Mouse (Mus musculus) neural tube, embryonic 11.5 days (tissue): ENCODE measurements around the gene Bcl2l12. TPM values are rescaled to one million over a fixed set of nuclear protein-coding genes. Genes with fewer than 3 reads are reported as not detected.

Source experiments
- ATAC-seq: fragments of 200-750 bp; cut with Nextera tagmentation; 2 replicates; pipeline ENCODE4 v1.8.0; 2017; ENCODE audit warnings: moderate number of reproducible peaks, mild to moderate bottlenecking, moderate TSS enrichment, moderate library complexity; ENCODE audit not compliant: insufficient read depth, low FRiP score, low TSS enrichment
- DNase-seq: peaks from one replicate; pipeline ENCODE4 v3.0.0-alpha.2; 2015; ENCODE audit warnings: low spot score
- H3K27ac ChIP-seq: fragments of 300-500 bp; sonication (generic); 2 replicates; pipeline ENCODE4 v1.5.1; 2014; ENCODE audit warnings: low read depth, mild to moderate bottlenecking, low read length
- H3K27me3 ChIP-seq: fragments of 300-500 bp; sonication (generic); 2 replicates; pipeline ENCODE4 v1.6.1; 2014; ENCODE audit warnings: mild to moderate bottlenecking, low read length, mixed read lengths; ENCODE audit not compliant: control insufficient read depth, insufficient read depth
- H3K36me3 ChIP-seq: fragments of 300-500 bp; sonication (generic); 2 replicates; pipeline ENCODE4 v1.6.1; 2014; ENCODE audit warnings: mild to moderate bottlenecking, low read length, moderate library complexity, mixed read lengths; ENCODE audit not compliant: control insufficient read depth, insufficient read depth
- H3K4me1 ChIP-seq: fragments of 300-500 bp; sonication (generic); 2 replicates; pipeline ENCODE4 v1.6.1; 2014; ENCODE audit warnings: low read length, mixed read lengths; ENCODE audit not compliant: control insufficient read depth, insufficient read depth
- H3K4me2 ChIP-seq: fragments of 300-500 bp; sonication (generic); 2 replicates; pipeline ENCODE4 v1.6.1; 2014; ENCODE audit warnings: low read depth, mild to moderate bottlenecking, moderate library complexity
- H3K4me3 ChIP-seq: fragments of 300-500 bp; sonication (generic); 2 replicates; pipeline ENCODE4 v1.5.1; 2014; ENCODE audit warnings: low read depth, low read length
- H3K9ac ChIP-seq: fragments of 300-500 bp; sonication (generic); 2 replicates; pipeline ENCODE4 v1.6.1; 2014; ENCODE audit warnings: mild to moderate bottlenecking, low read length
- H3K9me3 ChIP-seq: fragments of 300-500 bp; sonication (generic); 2 replicates; pipeline ENCODE4 v1.6.1; 2016; ENCODE audit warnings: low read length; ENCODE audit not compliant: control insufficient read depth
- WGBS: fragments of 180-500 bp; shearing (Covaris S2); extraction: QIAGEN DNeasy Blood & Tissue Kit; methylation state at CpG from one replicate; pipeline ENCODE4 v1.1.7; 2014; 5-methylcytosine and 5-hydroxymethylcytosine counted together
- polyA plus RNA-seq: library from polyadenylated mRNA; unstranded; fragments of >200 nt; fragmentation: Nextera tagmentation; extraction: Ambion mirVana; gene quantifications from 2 replicates; pipeline ENCODE4 v1.2.1, GENCODE M21; 2014

Bcl2l12 gene
- polyA plus RNA-seq, 1 experiment from 2014 or later = 52.9 TPM

GRCm38 (mm10) chr7:44962831-44963230 is 35.7 kb downstream of the Bcl2l12 start:
- ATAC-seq = no peak
- Histone ChIP-seq H3K4me2 (no peak overlapping the region), H3K9me3 (no peaks in the 10 kb centered on the region), H3K9ac (no peak overlapping the region), H3K4me3 (no peak overlapping the region), H3K36me3 (peaks cover 6% of the 10 kb centered on the region; the same call in 1 of the 2 replicates), H3K4me1 (no peaks in the 10 kb centered on the region), H3K27me3 (no peaks in the 10 kb centered on the region), H3K27ac (no peak overlapping the region)
- 87% methylated on average over 5 of the region's 5 CpGs for WGBS
- DNase-seq = no peak

- Histone ChIP-seq H3K4me2 (no peak overlapping the region), H3K9me3 (no peaks in the 10 kb centered on the region), H3K27me3 (no peaks in the 10 kb centered on the region), H3K4me1 (no peaks in the 10 kb centered on the region), H3K36me3 (peaks cover 6% of the 10 kb centered on the region; the same call in 1 of the 2 replicates), H3K9ac (no peak overlapping the region), H3K4me3 (no peak overlapping the region), H3K27ac (no peak overlapping the region)
- ATAC-seq (no peak), DNase-seq (no peak)
- 86% methylated on average over 8 of the region's 8 CpGs for WGBS
Measured at GRCm38 (mm10) chr7:44962337-44962736, 36.2 kb downstream of the Bcl2l12 start.

GRCm38 (mm10) chr7:44960512-44960910 is 38.0 kb downstream of the Bcl2l12 start:
- H3K9me3 ChIP-seq = no peaks in the 10 kb centered on the region
- ATAC-seq (no peak), DNase-seq (no peak)
- no peak overlapping the region for H3K4me3 ChIP-seq
- peaks cover 4% of the 10 kb centered on the region; the same call in 1 of the 2 replicates for H3K36me3 ChIP-seq
- WGBS = 93% methylated on average over 13 of the region's 13 CpGs
- no peak overlapping the region for H3K4me2 ChIP-seq
- H3K27me3 ChIP-seq = no peaks in the 10 kb centered on the region
- no peak overlapping the region for H3K9ac ChIP-seq
- no peaks in the 10 kb centered on the region for H3K4me1 ChIP-seq
- no peak overlapping the region for H3K27ac ChIP-seq

- Histone ChIP-seq H3K4me3 (no peak overlapping the region), H3K4me2 (no peak overlapping the region), H3K9me3 (no peaks in the 10 kb centered on the region), H3K27me3 (no peaks in the 10 kb centered on the region), H3K36me3 (0 out of 2 replicates have a peak, but pooled peaks cover 2% of the 10 kb centered on the region), H3K9ac (no peak overlapping the region), H3K27ac (no peak overlapping the region), H3K4me1 (no peaks in the 10 kb centered on the region)
- DNase-seq (no peak), ATAC-seq (no peak)
- WGBS = 90% methylated on average over 10 of the region's 10 CpGs
Measured at GRCm38 (mm10) chr7:44959874-44960511, 38.5 kb downstream of the Bcl2l12 start.

- 91% methylated on average over 8 of the region's 8 CpGs for WGBS
- Histone ChIP-seq H3K4me2 (no peak overlapping the region), H3K27me3 (no peaks in the 10 kb centered on the region), H3K4me1 (no peaks in the 10 kb centered on the region), H3K9me3 (no peaks in the 10 kb centered on the region), H3K36me3 (0 out of 2 replicates have a peak, but pooled peaks cover 2% of the 10 kb centered on the region), H3K4me3 (no peak overlapping the region), H3K27ac (no peak overlapping the region), H3K9ac (no peak overlapping the region)
- DNase-seq = no peak
- ATAC-seq = no peak
Measured at GRCm38 (mm10) chr7:44959281-44959680, 39.2 kb downstream of the Bcl2l12 start.

- Histone ChIP-seq H3K36me3 (0 out of 2 replicates have a peak, but pooled peaks cover 2% of the 10 kb centered on the region), H3K27ac (no peak overlapping the region), H3K4me1 (no peaks in the 10 kb centered on the region), H3K9me3 (no peaks in the 10 kb centered on the region), H3K4me3 (no peak overlapping the region), H3K4me2 (no peak overlapping the region), H3K27me3 (no peaks in the 10 kb centered on the region), H3K9ac (no peak overlapping the region)
- ATAC-seq (no peak), DNase-seq (no peak)
- 64% methylated on average over 7 of the region's 7 CpGs for WGBS
Measured at GRCm38 (mm10) chr7:44958208-44958607, 40.3 kb downstream of the Bcl2l12 start.

GRCm38 (mm10) chr7:44957183-44957835 is 41.2 kb downstream of the Bcl2l12 start:
- DNase-seq (no peak), ATAC-seq (no peak)
- no peak overlapping the region for H3K4me2 ChIP-seq
- no peak overlapping the region for H3K9ac ChIP-seq
- 73% methylated on average over 20 of the region's 20 CpGs for WGBS
- H3K4me1 ChIP-seq = no peaks in the 10 kb centered on the region
- no peaks in the 10 kb centered on the region for H3K36me3 ChIP-seq
- no peak overlapping the region for H3K4me3 ChIP-seq
- no peak overlapping the region for H3K27ac ChIP-seq
- H3K27me3 ChIP-seq = no peaks in the 10 kb centered on the region
- no peaks in the 10 kb centered on the region for H3K9me3 ChIP-seq

GRCm38 (mm10) chr7:44956266-44956665 is 42.2 kb downstream of the Bcl2l12 start:
- peaks cover 6% of the 10 kb centered on the region for H3K27me3 ChIP-seq
- no peak for ATAC-seq
- no peaks in the 10 kb centered on the region for H3K36me3 ChIP-seq
- no peak overlapping the region for H3K4me2 ChIP-seq
- H3K4me3 ChIP-seq = no peak overlapping the region
- DNase-seq = no peak
- 62% methylated on average over 6 of the region's 6 CpGs for WGBS
- H3K9ac ChIP-seq = no peak overlapping the region
- no peaks in the 10 kb centered on the region for H3K9me3 ChIP-seq
- H3K27ac ChIP-seq = no peak overlapping the region
- no peaks in the 10 kb centered on the region for H3K4me1 ChIP-seq

- no peak for ATAC-seq
- H3K9me3 ChIP-seq = no peaks in the 10 kb centered on the region
- H3K4me3 ChIP-seq = no peak overlapping the region
- no peak for DNase-seq
- no peak overlapping the region for H3K9ac ChIP-seq
- H3K4me2 ChIP-seq = no peak overlapping the region
- no peaks in the 10 kb centered on the region for H3K4me1 ChIP-seq
- H3K27me3 ChIP-seq = peaks cover 11% of the 10 kb centered on the region
- 50% methylated on average over 5 of the region's 5 CpGs for WGBS
- no peaks in the 10 kb centered on the region for H3K36me3 ChIP-seq
- no peak overlapping the region for H3K27ac ChIP-seq
Measured at GRCm38 (mm10) chr7:44955628-44956027, 42.9 kb downstream of the Bcl2l12 start.
